Mouse (Mus musculus) MEL (cell line): ENCODE results near the gene Tmem37. TPM values are rescaled to one million over a fixed set of nuclear protein-coding genes. Genes with fewer than 3 reads are reported as not detected.

Experiments
- DNase-seq: peaks from one replicate; pipeline ENCODE4 v3.0.0; 2011; ENCODE audit warnings: low read depth, low spot score
- H3K27ac ChIP-seq: 2 replicates; pipeline ENCODE4 v1.5.1; 2012; ENCODE audit warnings: low read depth, mild to moderate bottlenecking, control low read depth, low read length, moderate library complexity; ENCODE audit not compliant: control insufficient read depth
- H3K27me3 ChIP-seq, 2 experiments: fragments of 150-350 bp in 1 of 2; sonication (generic) in 1 of 2; 2 replicates each; pipeline ENCODE4 v1.6.1; 2012; ENCODE audit warnings: low read length in 2 of 2, mild to moderate bottlenecking in 2 of 2, improper control_type of control experiment in 1 of 2, moderate library complexity in 1 of 2; ENCODE audit not compliant: insufficient read depth in 2 of 2, control insufficient read depth in 1 of 2
- H3K36me3 ChIP-seq, 2 experiments: 2 replicates each; pipeline ENCODE4 v1.6.1; 2012 to 2014; ENCODE audit warnings: low read length in 2 of 2, improper control_type of control experiment in 1 of 2, inconsistent platforms in 1 of 2, mild to moderate bottlenecking in 1 of 2; ENCODE audit not compliant: insufficient read depth in 2 of 2, control insufficient read depth in 1 of 2
- H3K4me1 ChIP-seq, 2 experiments: fragments of 150-350 bp in 1 of 2; sonication (generic) in 1 of 2; 2 replicates each; pipeline ENCODE4 v1.6.1; 2012; ENCODE audit warnings: low read length in 2 of 2, improper control_type of control experiment in 1 of 2, mild to moderate bottlenecking in 1 of 2; ENCODE audit not compliant: insufficient read depth in 2 of 2, control insufficient read depth in 1 of 2
- H3K4me3 ChIP-seq, 2 experiments: fragments of 150-350 bp in 1 of 2; sonication (generic) in 1 of 2; 2 replicates each; pipeline ENCODE4 v1.5.1; 2012; ENCODE audit warnings: low read depth in 2 of 2, low read length in 2 of 2, mild to moderate bottlenecking in 2 of 2, moderate library complexity in 2 of 2, control low read depth in 1 of 2, improper control_type of control experiment in 1 of 2; ENCODE audit not compliant: control insufficient read depth in 1 of 2, insufficient read depth in 1 of 2
- H3K79me2 ChIP-seq: 2 replicates; pipeline ENCODE4 v1.6.1; 2012; ENCODE audit warnings: mild to moderate bottlenecking, low read length, moderate library complexity; ENCODE audit not compliant: control insufficient read depth, poor library complexity, insufficient read depth
- H3K9ac ChIP-seq: 2 replicates; pipeline ENCODE4 v1.6.1; 2012; ENCODE audit warnings: low read depth, mild to moderate bottlenecking, control low read depth, low read length, moderate library complexity; ENCODE audit not compliant: control insufficient read depth, poor library complexity, severe bottlenecking
- H3K9me3 ChIP-seq: fragments of 150-350 bp; sonication (generic); replicated peaks from 2 replicates; pipeline ENCODE4 v1.6.1; 2012; ENCODE audit warnings: mild to moderate bottlenecking, low read length, improper control_type of control experiment, moderate library complexity; ENCODE audit not compliant: insufficient read depth
- CTCF ChIP-seq, 3 experiments: IDR thresholded peaks in 2 of 3; conservative IDR thresholded peaks in 1 of 3; 2 replicates each; pipeline ENCODE4 v1.5.1; 2011 to 2012; ENCODE audit warnings: low read length in 3 of 3, low read depth in 2 of 3, mild to moderate bottlenecking in 2 of 3, improper control_type of control experiment in 1 of 3, inconsistent platforms in 1 of 3, mixed read lengths in 1 of 3, moderate library complexity in 1 of 3; ENCODE audit not compliant: control insufficient read depth in 1 of 3, insufficient read depth in 1 of 3, poor library complexity in 1 of 3, severe bottlenecking in 1 of 3
- E2F4 ChIP-seq: IDR thresholded peaks from 2 replicates; pipeline ENCODE4 v1.6.1; 2011; ENCODE audit warnings: low read depth, low read length, improper control_type of control experiment, borderline replicate concordance
- ETS1 ChIP-seq: IDR thresholded peaks from 2 replicates; pipeline ENCODE4 v1.6.1; 2012; ENCODE audit warnings: low read depth, mild to moderate bottlenecking, inconsistent platforms, low read length, improper control_type of control experiment, moderate library complexity
- MAX ChIP-seq: IDR thresholded peaks from 2 replicates; pipeline ENCODE4 v1.6.1; 2011; ENCODE audit warnings: low read length, improper control_type of control experiment
- MEF2A ChIP-seq: IDR thresholded peaks from 2 replicates; pipeline ENCODE4 v1.6.1; 2014; ENCODE audit warnings: low read depth, mild to moderate bottlenecking, inconsistent platforms, low read length, improper control_type of control experiment; ENCODE audit not compliant: poor library complexity, insufficient replicate concordance, severe bottlenecking; ENCODE audit errors: extremely low read depth
- MXI1 ChIP-seq: IDR thresholded peaks from 2 replicates; pipeline ENCODE4 v1.6.1; 2011; ENCODE audit warnings: mild to moderate bottlenecking, low read depth, low read length, improper control_type of control experiment
- MYB ChIP-seq: IDR thresholded peaks from 2 replicates; pipeline ENCODE4 v1.6.1; 2011; ENCODE audit warnings: mild to moderate bottlenecking, low read depth, low read length, improper control_type of control experiment
- MYC ChIP-seq: IDR thresholded peaks from 2 replicates; pipeline ENCODE4 v1.6.1; 2011; ENCODE audit warnings: low read depth, mild to moderate bottlenecking, low read length, improper control_type of control experiment, moderate library complexity
- POLR2A ChIP-seq, 2 experiments: IDR thresholded peaks; 2 replicates each; pipeline ENCODE4 v1.6.1; 2011 to 2012; ENCODE audit warnings: low read length in 2 of 2, mild to moderate bottlenecking in 2 of 2, control low read depth in 1 of 2, improper control_type of control experiment in 1 of 2, low read depth in 1 of 2, moderate library complexity in 1 of 2; ENCODE audit not compliant: control insufficient read depth in 1 of 2, insufficient read depth in 1 of 2, poor library complexity in 1 of 2
- POLR2AphosphoS2 ChIP-seq: IDR thresholded peaks from 2 replicates; pipeline ENCODE4 v1.6.1; 2011; ENCODE audit warnings: low read length, improper control_type of control experiment
- RAD21 ChIP-seq: IDR thresholded peaks from 2 replicates; pipeline ENCODE4 v1.6.1; 2011; ENCODE audit warnings: mild to moderate bottlenecking, low read depth, low read length, improper control_type of control experiment
- RCOR1 ChIP-seq: IDR thresholded peaks from 2 replicates; pipeline ENCODE4 v1.6.1; 2012; ENCODE audit warnings: low read depth, mild to moderate bottlenecking, inconsistent platforms, low read length, improper control_type of control experiment
- SIN3A ChIP-seq: IDR thresholded peaks from 2 replicates; pipeline ENCODE4 v1.6.1; 2012; ENCODE audit warnings: low read length, improper control_type of control experiment, inconsistent platforms
- SMC3 ChIP-seq: IDR thresholded peaks from 2 replicates; pipeline ENCODE4 v1.6.1; 2011; ENCODE audit warnings: low read depth, low read length, improper control_type of control experiment
- TBP ChIP-seq: IDR thresholded peaks from 2 replicates; pipeline ENCODE4 v1.8.0; 2011; ENCODE audit warnings: low read depth, low read length, improper control_type of control experiment
- ZC3H11A ChIP-seq: IDR thresholded peaks from 2 replicates; pipeline ENCODE4 v1.6.1; 2012; ENCODE audit warnings: low read depth, mild to moderate bottlenecking, inconsistent platforms, low read length, improper control_type of control experiment
- ZKSCAN1 ChIP-seq: IDR thresholded peaks from 2 replicates; pipeline ENCODE4 v1.6.1; 2012; ENCODE audit warnings: low read depth, mild to moderate bottlenecking, inconsistent platforms, low read length, improper control_type of control experiment, moderate library complexity
- ZNF384 ChIP-seq: IDR thresholded peaks from 2 replicates; pipeline ENCODE4 v1.6.1; 2012; ENCODE audit warnings: low read depth, mild to moderate bottlenecking, inconsistent platforms, low read length, improper control_type of control experiment
- polyA plus RNA-seq, 2 experiments: library from polyadenylated mRNA; stranded (reverse) in 1 of 2; unstranded in 1 of 2; fragments of >175 nt in 1 of 2; fragments of >200 nt in 1 of 2; gene quantifications; 2 replicates each; pipeline versions ENCODE4 v1.2.1 to v1.2.4; 2012; ENCODE audit warnings: low replicate concordance in 2 of 2, low read depth in 1 of 2; ENCODE audit not compliant: insufficient read length in 2 of 2, insufficient read depth in 1 of 2, missing spikeins in 1 of 2
- total RNA-seq: library from RNA; depleted of rRNA; stranded (reverse); fragments of 300-350 nt; gene quantifications from 2 replicates; pipeline ENCODE4 v1.2.3, GENCODE M21; 2012

The Tmem37 gene
- total and polyA plus RNA-seq, 3 experiments = 2.6 to 9.1 TPM; not detected in 1

- H3K4me1 ChIP-seq = no peaks in the 10 kb centered on the region
- no peak for TF ChIP-seq CTCF (IDR thresholded peaks at IDR 0.05 in 2 of 3, conservative IDR thresholded peaks at IDR 0.05 in 1 of 3; ENCODE audit: control insufficient read depth in 1 of 3, insufficient read depth in 1 of 3, low read depth in 2 of 3, low read length in 3 of 3, poor library complexity in 1 of 3, severe bottlenecking in 1 of 3)
- no peak for TF ChIP-seq ZNF384
- no peak for TF ChIP-seq SIN3A
- no peak for TF ChIP-seq POLR2AphosphoS2
- TF ChIP-seq ZKSCAN1 = no peak
- TF ChIP-seq E2F4 = no peak
- no peak for TF ChIP-seq MYC
- TF ChIP-seq TBP = no peak
- no peak for TF ChIP-seq MYB
- no peak for TF ChIP-seq RCOR1
- no peak for TF ChIP-seq POLR2A (IDR thresholded peaks at IDR 0.05; ENCODE audit: control insufficient read depth in 1 of 2, insufficient read depth in 1 of 2, low read depth in 1 of 2, low read length in 2 of 2, poor library complexity in 1 of 2)
- no peak for TF ChIP-seq MEF2A
- H3K4me3 ChIP-seq = no peak overlapping the region
- DNase-seq = no peak
- no peak overlapping the region for H3K27ac ChIP-seq
- no peaks in the 10 kb centered on the region for H3K9me3 ChIP-seq
- no peaks in the 10 kb centered on the region for H3K79me2 ChIP-seq
- no peaks in the 10 kb centered on the region for H3K27me3 ChIP-seq
- no peak overlapping the region for H3K9ac ChIP-seq
- no peaks in the 10 kb centered on the region for H3K36me3 ChIP-seq
These were observed 39.1 kb downstream of the Tmem37 start for GRCm38 (mm10) chr1:120034793-120035192.

DNA sequence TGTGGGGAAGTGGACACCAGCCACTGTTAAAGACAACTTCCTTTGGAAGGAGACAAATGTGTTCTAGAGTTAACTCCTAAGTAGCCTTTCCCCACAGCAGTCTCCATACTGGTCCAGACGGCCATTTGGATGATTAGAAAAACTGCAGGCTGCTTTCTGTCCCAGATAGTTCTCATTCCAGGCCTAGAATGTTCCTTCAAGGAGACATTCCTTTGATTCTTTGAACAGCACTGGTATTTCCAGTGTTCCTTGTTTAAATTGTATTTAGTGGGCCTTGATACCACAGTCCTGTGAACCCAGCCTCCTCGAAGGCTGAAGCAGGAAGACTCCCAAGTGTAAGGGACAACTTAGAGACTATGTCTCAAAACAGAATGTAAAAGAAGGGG lies 40.4 kb downstream of the Tmem37 start:
- TF ChIP-seq MAX = no peak
- no peak for TF ChIP-seq MXI1
- no peak for TF ChIP-seq ETS1
- TF ChIP-seq, all 39 proteins: peak for 0
- Histone ChIP-seq H3K9ac (no peak overlapping the region), H3K9me3 (no peaks in the 10 kb centered on the region), H3K27ac (no peak overlapping the region), H3K27me3 (no peaks in the 10 kb centered on the region), H3K36me3 (no peaks in the 10 kb centered on the region), H3K79me2 (no peaks in the 10 kb centered on the region), H3K4me1 (no peaks in the 10 kb centered on the region), H3K4me3 (no peak overlapping the region)
- DNase-seq = no peak

DNA sequence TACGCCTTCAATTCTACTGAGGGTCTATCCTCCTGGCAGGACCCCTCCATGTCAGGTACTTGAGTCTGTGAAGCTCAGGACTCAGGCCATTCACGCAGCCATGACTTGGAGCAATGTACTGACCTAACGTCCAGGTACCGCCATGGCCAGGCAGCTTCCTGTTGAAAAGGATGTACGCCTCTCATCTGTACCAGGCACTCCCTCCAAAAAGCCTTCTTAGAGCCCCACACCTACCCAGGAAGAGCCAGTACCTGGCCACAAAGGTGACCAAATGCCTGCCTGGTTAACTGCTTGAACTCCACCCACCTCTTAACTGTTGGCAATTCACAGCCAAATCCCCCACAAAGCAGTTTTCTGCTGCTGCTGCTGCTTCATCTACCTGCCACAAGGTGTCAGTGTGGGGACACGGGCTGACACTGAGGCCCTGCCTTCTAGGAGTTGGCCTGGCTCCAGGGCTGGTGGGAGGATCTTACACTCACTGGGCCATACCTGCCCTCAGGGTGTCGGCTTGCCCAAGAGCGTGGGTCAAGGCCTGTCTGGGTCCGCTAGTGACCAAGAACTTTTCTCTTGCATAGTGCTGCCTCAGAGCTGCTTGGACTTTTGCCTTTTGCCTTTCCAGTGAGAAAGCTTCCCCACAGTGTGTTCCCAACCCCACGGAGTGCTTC lies 40.9 kb downstream of the Tmem37 start:
- Histone ChIP-seq H3K4me1 (no peaks in the 10 kb centered on the region), H3K27ac (no peak overlapping the region), H3K36me3 (no peaks in the 10 kb centered on the region), H3K4me3 (no peak overlapping the region), H3K79me2 (no peaks in the 10 kb centered on the region), H3K27me3 (no peaks in the 10 kb centered on the region), H3K9ac (no peak overlapping the region), H3K9me3 (no peaks in the 10 kb centered on the region)
- TF ChIP-seq POLR2A (IDR thresholded peaks at IDR 0.05; ENCODE audit: control insufficient read depth in 1 of 2, insufficient read depth in 1 of 2, low read depth in 1 of 2, low read length in 2 of 2, poor library complexity in 1 of 2) (no peak), CTCF (IDR thresholded peaks at IDR 0.05 in 2 of 3, conservative IDR thresholded peaks at IDR 0.05 in 1 of 3; ENCODE audit: control insufficient read depth in 1 of 3, insufficient read depth in 1 of 3, low read depth in 2 of 3, low read length in 3 of 3, poor library complexity in 1 of 3, severe bottlenecking in 1 of 3) (peak; percentile 90 to 93 (median 93)), ZNF384 (no peak), ZC3H11A (peak; percentile 61), SMC3 (peak; percentile 85), RAD21 (peak; percentile 88)
- peak; percentile 84 for DNase-seq
